Mouse (Mus musculus): ENCODE measurements at regions not wholly inside any gene's neighbourhood (a gene's known extent, or its start where the extent isn't known, plus 50 kb on each side); places are given as distances from the start of the nearest gene placed in this dataset.

DNA sequence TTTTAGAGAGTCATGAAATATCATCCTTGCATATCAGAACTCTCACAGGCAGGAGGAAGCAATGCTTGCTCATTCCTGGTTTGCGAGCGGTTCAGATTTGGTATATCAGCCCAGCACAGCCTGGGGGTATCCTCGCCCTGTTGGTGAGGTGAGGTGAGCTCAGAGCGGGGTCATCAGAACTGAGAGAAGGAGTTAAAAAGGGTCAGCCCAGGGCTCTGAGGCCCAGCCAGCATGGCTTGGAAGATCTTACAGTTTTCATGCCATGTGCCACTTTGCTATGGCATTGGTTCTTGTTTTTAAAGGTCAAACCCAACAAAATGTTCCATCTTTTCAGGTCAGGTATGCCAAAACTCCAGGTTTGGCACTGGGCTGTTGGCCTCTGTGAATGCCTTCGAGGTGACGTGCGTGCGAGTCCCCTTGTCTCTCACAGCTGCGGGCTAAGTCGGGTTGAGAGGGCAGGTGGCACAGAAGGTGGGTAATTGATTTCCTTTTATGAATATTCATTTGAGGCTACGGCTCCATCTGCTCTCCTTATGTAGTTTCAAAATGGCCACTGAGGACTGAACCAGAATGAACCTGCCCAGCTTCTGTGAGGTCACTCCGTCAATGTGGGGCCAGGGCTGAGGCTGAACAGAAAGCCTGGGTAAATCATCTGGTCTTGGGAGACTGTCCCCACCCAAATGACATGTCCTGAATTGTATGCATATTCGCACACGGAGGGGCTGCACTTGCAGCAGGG lies 86.3 kb downstream of the Hhipl2 start:
- Histone ChIP-seq H3K27ac (ENCODE audit: insufficient read depth, low read depth, low read length) (no peak overlapping the region), H3K4me3 (ENCODE audit: low read depth, low read length) (no peak overlapping the region), H3K4me1 (ENCODE audit: control insufficient read depth, insufficient read depth, insufficient read length, low read length) (no peaks in the 10 kb centered on the region), H3K36me3 (ENCODE audit: control insufficient read depth, insufficient read depth, low read length) (no peaks in the 10 kb centered on the region), H3K27me3 (ENCODE audit: control insufficient read depth, insufficient read depth, low read length) (no peaks in the 10 kb centered on the region)
- WGBS, result 90% methylated on average over 14 of the region's 14 CpGs
- no peak for TF ChIP-seq CTCF (IDR thresholded peaks at IDR 0.05; ENCODE audit: extremely low read depth, insufficient read length, insufficient replicate concordance, low read depth, low read length)
- TF ChIP-seq POLR2A (IDR thresholded peaks at IDR 0.05; ENCODE audit: low read depth, low read length), result no peak

- H3K4me3 ChIP-seq (ENCODE audit: low read depth, low read length), result no peak overlapping the region
- H3K4me1 ChIP-seq (ENCODE audit: control insufficient read depth, insufficient read depth, insufficient read length, low read length), result no peaks in the 10 kb centered on the region
- TF ChIP-seq POLR2A (IDR thresholded peaks at IDR 0.05; ENCODE audit: low read depth, low read length) (no peak), CTCF (IDR thresholded peaks at IDR 0.05; ENCODE audit: extremely low read depth, insufficient read length, insufficient replicate concordance, low read depth, low read length) (no peak)
These were observed 89.9 kb downstream of the Hhipl2 start for GRCm38 (mm10) chr1:183507893-183508292.

DNA sequence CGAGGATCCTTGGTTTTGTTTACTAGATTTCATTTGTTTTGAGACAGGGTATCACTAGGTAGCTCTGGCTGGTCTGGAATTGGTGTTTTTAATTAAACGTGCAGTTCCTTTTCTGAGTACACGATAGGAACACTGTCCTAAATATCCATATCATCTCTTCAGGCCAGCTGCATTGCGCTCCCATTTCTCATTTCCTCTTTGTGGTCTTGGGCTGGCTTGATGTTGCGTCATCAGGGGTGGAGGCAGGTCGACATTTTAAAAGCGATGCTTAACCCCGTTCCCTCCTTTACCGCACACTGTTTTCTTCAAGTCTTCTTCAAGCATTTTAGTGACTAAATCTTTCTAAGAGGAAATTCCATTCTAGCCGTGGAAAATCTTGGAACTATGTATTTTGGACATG lies 92.7 kb downstream of the Hhipl2 start:
- H3K36me3 ChIP-seq (ENCODE audit: control insufficient read depth, insufficient read depth, low read length), result no peaks in the 10 kb centered on the region
- H3K27ac ChIP-seq (ENCODE audit: insufficient read depth, low read depth, low read length), result no peak overlapping the region
- 75% methylated on average over 10 of the region's 10 CpGs for WGBS
- no peak for TF ChIP-seq POLR2A (IDR thresholded peaks at IDR 0.05; ENCODE audit: low read depth, low read length)
- no peak for TF ChIP-seq CTCF (IDR thresholded peaks at IDR 0.05; ENCODE audit: extremely low read depth, insufficient read length, insufficient replicate concordance, low read depth, low read length)
- H3K4me1 ChIP-seq (ENCODE audit: control insufficient read depth, insufficient read depth, insufficient read length, low read length), result no peaks in the 10 kb centered on the region
- no peaks in the 10 kb centered on the region for H3K27me3 ChIP-seq (ENCODE audit: control insufficient read depth, insufficient read depth, low read length)
- H3K4me3 ChIP-seq (ENCODE audit: low read depth, low read length), result no peak overlapping the region

More at GRCm38 (mm10) chr1:183507893-183508292, 89.9 kb downstream of the Hhipl2 start:
- no peaks in the 10 kb centered on the region for H3K36me3 ChIP-seq (ENCODE audit: control insufficient read depth, insufficient read depth, low read length)
- no peak overlapping the region for H3K27ac ChIP-seq (ENCODE audit: insufficient read depth, low read depth, low read length)
- no peaks in the 10 kb centered on the region for H3K27me3 ChIP-seq (ENCODE audit: control insufficient read depth, insufficient read depth, low read length)
- 79% methylated on average over 2 of the region's 2 CpGs for WGBS

DNA sequence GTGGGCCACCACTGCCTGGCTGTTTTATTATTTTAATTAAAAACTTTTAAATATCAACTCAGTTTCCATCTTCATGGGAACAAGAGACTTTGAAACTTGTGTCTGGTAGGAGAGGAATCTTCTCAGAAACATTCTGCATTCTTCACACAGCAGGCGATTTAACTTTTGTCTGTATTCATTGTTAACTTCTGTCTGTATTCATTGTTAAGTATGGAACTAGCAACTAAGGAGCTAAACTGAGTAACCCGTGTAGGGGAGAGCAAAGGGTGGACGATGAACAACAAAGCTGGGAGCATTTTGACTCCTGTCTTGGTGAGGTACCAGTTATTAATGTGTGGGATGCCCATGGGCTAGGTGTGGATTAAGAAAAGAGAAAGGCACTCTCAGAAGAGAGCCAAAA lies 95.9 kb downstream of the Hhipl2 start:
- 85% methylated on average over 3 of the region's 3 CpGs for WGBS
- Histone ChIP-seq H3K27me3 (ENCODE audit: control insufficient read depth, insufficient read depth, low read length) (no peaks in the 10 kb centered on the region), H3K4me1 (ENCODE audit: control insufficient read depth, insufficient read depth, insufficient read length, low read length) (no peaks in the 10 kb centered on the region), H3K4me3 (ENCODE audit: low read depth, low read length) (no peak overlapping the region), H3K27ac (ENCODE audit: insufficient read depth, low read depth, low read length) (no peak overlapping the region), H3K36me3 (ENCODE audit: control insufficient read depth, insufficient read depth, low read length) (no peaks in the 10 kb centered on the region)
- TF ChIP-seq CTCF (IDR thresholded peaks at IDR 0.05; ENCODE audit: extremely low read depth, insufficient read length, insufficient replicate concordance, low read depth, low read length) (no peak), POLR2A (IDR thresholded peaks at IDR 0.05; ENCODE audit: low read depth, low read length) (no peak)

DNA sequence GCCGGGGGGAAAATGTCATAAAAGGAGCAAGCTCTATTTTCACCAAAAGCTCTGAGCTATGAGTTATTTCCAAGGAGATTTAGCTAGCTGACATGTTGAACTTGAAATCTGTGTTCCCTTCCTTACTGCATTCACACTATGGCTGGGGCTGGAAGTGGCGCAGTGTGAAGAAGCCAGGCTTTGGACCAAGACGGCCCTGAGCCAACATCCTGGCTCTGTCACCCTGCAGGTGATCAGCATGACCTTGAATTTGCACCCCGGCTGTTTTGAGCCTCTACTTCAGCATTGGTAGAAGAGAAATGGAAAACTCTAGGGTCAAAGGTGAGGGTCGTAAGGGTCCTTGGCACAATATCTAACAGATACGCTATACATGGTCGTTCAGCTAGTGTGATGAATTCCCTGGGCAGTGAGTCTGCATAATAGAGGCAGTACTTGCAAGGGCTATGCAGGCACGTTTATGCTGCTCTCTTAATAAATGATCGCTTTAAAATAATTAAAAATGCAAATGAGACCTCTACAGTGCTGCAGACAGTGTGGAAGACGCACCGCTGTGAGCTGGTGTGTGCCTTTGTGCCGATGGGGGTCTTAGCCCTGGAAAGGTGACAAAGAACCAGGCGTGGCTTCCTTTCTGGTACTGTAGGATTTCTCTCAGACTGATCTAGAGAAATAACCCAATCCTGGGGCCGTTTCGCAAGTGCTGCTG lies 96.4 kb downstream of the Hhipl2 start:
- H3K4me1 ChIP-seq (ENCODE audit: control insufficient read depth, insufficient read depth, insufficient read length, low read length), result no peaks in the 10 kb centered on the region
- no peak overlapping the region for H3K27ac ChIP-seq (ENCODE audit: insufficient read depth, low read depth, low read length)
- no peaks in the 10 kb centered on the region for H3K27me3 ChIP-seq (ENCODE audit: control insufficient read depth, insufficient read depth, low read length)
- H3K36me3 ChIP-seq (ENCODE audit: control insufficient read depth, insufficient read depth, low read length), result no peaks in the 10 kb centered on the region
- H3K4me3 ChIP-seq (ENCODE audit: low read depth, low read length), result no peak overlapping the region
- 73% methylated on average over 15 of the region's 15 CpGs for WGBS
- no peak for TF ChIP-seq POLR2A (IDR thresholded peaks at IDR 0.05; ENCODE audit: low read depth, low read length)
- no peak for TF ChIP-seq CTCF (IDR thresholded peaks at IDR 0.05; ENCODE audit: extremely low read depth, insufficient read length, insufficient replicate concordance, low read depth, low read length)

- TF ChIP-seq CTCF (IDR thresholded peaks at IDR 0.05; ENCODE audit: extremely low read depth, insufficient read length, insufficient replicate concordance, low read depth, low read length), result no peak
- no peak for TF ChIP-seq POLR2A (IDR thresholded peaks at IDR 0.05; ENCODE audit: low read depth, low read length)
- WGBS, result 59% methylated on average over 2 of the region's 2 CpGs
- no peak overlapping the region for H3K4me3 ChIP-seq (ENCODE audit: low read depth, low read length)
- no peaks in the 10 kb centered on the region for H3K36me3 ChIP-seq (ENCODE audit: control insufficient read depth, insufficient read depth, low read length)
- H3K27ac ChIP-seq (ENCODE audit: insufficient read depth, low read depth, low read length), result no peak overlapping the region
- H3K27me3 ChIP-seq (ENCODE audit: control insufficient read depth, insufficient read depth, low read length), result no peaks in the 10 kb centered on the region
- no peaks in the 10 kb centered on the region for H3K4me1 ChIP-seq (ENCODE audit: control insufficient read depth, insufficient read depth, insufficient read length, low read length)
These were observed 96.9 kb downstream of the Hhipl2 start for GRCm38 (mm10) chr1:183514984-183515287.

GRCm38 (mm10) chr1:183516167-183516566 lies 98.2 kb downstream of the Hhipl2 start:
- Histone ChIP-seq H3K27me3 (ENCODE audit: control insufficient read depth, insufficient read depth, low read length) (no peaks in the 10 kb centered on the region), H3K36me3 (ENCODE audit: control insufficient read depth, insufficient read depth, low read length) (no peaks in the 10 kb centered on the region)
- 57% methylated on average over 4 of the region's 4 CpGs for WGBS

More at GRCm38 (mm10) chr1:183516167-183516566, 98.2 kb downstream of the Hhipl2 start:
- no peak for TF ChIP-seq CTCF (IDR thresholded peaks at IDR 0.05; ENCODE audit: extremely low read depth, insufficient read length, insufficient replicate concordance, low read depth, low read length)
- no peak for TF ChIP-seq POLR2A (IDR thresholded peaks at IDR 0.05; ENCODE audit: low read depth, low read length)
- H3K27ac ChIP-seq (ENCODE audit: insufficient read depth, low read depth, low read length), result no peak overlapping the region
- H3K4me3 ChIP-seq (ENCODE audit: low read depth, low read length), result no peak overlapping the region
- H3K4me1 ChIP-seq (ENCODE audit: control insufficient read depth, insufficient read depth, insufficient read length, low read length), result no peaks in the 10 kb centered on the region
